Mouse (Mus musculus) cerebellum, adult 8-10 months (tissue): ENCODE results near the gene Garnl3.
"Not testable (repeated sequence)": the region's sequence is repeated elsewhere in the genome, so short reads cannot be mapped to it uniquely, and the experiment has no call there.

Experiments used
- DNase-seq: peaks from one replicate; pipeline ENCODE4 v3.0.0; 2022

Garnl3 gene

DNA sequence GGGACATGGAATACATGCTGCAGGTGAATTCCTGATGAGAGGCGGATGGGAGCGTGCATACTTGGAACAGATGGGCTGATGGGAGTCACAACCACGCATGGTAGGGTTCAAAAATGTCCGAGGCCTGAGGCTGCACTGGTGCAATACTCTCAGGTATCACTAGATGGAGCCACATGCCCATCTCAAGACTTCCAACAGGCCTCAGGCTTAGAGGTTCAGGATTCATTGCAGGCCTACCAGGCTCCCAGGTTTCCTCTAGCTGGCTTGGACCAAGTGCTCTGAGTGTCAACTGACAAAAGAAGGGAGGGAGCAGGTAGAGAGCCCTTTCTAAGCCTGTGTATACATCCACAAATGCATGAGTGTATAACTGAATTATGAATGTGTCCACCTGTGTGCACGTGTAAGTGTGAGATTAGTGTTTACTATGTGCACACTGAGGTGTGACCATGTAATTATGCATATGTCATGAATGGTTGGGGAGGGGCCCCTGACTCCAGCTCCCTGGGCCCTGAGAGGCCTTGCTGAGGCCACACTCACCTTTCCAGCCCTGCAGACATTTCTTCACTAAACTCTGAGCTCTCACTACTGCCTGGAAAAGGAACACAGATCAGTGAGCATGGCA, 23.4 kb upstream of the Garnl3 start:
- peak; percentile 85 for DNase-seq

DNA sequence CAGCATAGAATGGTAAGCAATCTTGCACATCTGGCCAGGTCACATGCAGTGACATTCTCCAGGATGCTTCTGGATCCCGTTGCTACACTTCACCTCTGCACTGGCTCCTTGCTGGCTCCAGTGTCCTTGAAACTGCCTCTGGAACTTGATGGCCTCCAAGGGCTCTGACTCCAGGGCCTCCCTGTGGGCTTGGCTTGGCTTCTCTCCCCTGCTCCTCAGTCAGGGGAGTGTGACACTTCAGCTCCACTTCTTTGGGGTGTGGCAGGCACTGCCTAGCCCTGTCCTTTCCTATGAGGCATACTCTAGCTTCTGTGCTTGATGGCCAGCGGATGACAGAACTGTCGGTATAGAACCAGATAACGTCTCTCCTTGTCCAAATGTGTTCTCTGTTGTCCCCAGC, 15.5 kb upstream of the Garnl3 start:
- no peak for DNase-seq

DNA sequence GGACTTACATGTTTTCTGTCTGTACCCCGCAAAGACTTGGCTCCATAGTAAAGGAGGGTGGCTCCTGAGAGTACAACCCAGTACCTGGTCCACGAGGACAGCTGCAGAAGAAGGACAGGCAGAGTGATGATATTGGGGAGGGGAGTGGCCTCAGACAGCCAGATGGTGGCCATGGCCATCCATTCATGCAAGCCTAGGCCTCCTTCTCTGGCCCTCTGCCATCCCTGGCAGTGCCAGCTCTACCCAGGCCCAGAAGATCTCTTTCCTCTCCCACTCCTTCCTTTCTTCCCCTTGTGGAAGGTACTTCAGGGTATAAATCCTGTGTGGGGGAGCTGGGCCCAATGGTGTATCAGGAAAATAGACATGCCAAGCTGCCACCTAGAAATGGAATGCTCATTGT, 11.8 kb upstream of the Garnl3 start:
- DNase-seq, result no peak

DNA sequence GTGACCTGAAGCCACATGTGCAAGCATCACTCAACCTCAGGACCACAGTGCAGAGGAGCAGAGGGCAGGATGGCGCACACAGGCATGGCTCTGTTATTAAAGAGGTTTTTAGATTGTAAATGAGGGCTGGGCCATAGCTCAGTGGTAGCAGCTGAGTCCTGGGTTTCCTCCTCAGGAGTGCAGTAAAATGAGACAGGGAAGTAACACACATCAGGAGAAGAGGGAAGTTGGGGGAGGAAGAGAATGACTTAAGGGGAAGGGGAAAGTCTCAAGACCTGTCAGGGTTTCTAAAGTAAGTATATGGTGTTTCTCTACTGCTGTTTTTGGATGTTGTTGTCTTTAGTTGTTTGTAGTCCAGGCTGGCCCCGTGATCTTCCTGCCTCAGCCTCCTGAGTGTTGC, 7.0 kb upstream of the Garnl3 start:
- no peak for DNase-seq

DNA sequence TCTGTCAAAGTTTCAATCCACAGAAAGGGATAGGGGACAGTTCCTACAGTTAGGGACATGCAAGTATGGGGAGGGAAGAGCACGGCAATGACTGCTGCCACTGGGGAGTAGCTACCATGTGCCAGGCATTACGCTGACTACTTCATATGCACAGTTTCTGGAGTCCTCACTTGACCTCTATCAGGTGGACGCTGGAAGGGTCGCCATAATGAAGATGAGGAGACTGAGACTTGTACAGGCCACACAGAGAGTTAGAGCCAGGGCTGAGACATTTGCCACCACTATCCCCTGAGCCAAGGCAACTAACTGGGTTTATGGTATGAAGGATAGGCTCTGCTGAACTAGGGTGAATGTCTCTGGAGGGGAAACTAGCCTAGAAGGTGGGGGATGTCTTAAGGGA, 6.3 kb upstream of the Garnl3 start:
- DNase-seq, result no peak

DNA sequence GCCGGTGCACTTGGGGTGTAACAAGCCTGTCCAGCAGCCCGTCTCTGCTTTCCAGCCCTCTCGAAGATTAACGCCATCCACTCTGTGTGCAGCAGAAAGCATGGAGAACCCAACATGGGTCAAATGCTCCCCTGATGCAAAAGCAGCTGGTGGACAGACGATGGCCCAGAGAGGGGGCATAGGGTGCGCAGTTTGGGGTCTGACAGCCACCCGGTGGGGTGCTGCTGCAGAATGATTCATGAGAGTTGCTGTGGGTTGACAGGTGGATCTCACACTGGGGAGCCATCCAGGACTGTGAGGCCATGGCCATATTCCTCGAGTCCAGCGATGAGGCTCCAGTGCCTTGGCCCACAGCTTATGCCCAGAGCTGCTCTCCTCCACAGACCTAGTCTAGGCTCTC, 5.8 kb upstream of the Garnl3 start:
- DNase-seq, result peak; percentile 77

DNA sequence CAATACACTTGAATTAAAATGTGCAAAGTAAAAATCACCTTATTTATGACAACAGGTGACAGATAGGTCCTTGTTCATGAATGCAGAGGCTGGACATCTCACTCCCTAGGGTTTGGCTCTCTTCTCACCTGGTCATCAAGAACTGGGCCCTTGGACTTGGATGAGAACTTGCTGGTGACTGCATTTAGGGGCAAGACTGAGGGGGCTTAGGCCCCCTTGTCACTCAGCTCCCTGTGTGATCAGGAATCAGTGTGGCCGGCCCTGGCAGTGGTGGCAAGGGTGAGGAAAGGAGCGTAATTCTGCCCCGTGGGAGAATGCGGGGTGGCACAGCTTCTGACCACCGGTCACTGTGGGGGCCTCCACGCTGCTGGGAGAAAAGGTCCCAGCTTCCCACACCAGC, 4.9 kb upstream of the Garnl3 start:
- DNase-seq, result no peak

DNA sequence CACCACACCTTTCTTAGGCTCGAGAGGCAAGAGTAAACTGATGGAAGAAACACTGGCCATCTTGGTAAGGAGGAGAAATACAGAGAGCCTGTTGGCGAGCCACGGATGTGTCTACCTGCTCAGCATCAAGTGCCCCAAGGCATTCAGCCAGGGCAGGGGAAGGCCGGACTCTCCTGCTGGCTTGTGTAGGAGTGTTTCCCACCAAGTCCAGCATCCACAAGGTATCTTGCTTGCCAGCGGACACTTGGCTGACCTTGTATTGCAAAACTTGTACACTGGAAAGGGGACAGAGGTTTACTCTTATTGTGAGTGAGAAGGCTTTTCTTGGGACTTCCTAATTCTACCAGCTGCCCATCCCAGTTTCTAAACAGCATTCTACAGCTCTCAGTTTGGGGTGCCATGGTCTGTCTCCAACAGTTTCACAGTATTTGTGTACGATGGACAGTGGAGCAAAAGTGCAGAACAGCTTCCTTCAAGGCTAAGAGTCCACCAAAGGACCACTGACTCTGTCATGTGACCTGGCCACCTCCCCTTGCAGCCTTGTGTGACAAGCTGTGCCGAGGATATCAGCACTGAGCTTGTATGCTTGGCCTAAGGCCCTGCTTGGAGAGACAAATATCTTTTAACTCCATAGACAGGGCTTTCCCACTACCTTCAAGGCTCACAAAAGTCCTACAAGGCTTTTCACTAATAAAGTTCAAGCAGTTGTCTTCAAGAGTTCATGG, 3.5 kb upstream of the Garnl3 start:
- no peak for DNase-seq

DNA sequence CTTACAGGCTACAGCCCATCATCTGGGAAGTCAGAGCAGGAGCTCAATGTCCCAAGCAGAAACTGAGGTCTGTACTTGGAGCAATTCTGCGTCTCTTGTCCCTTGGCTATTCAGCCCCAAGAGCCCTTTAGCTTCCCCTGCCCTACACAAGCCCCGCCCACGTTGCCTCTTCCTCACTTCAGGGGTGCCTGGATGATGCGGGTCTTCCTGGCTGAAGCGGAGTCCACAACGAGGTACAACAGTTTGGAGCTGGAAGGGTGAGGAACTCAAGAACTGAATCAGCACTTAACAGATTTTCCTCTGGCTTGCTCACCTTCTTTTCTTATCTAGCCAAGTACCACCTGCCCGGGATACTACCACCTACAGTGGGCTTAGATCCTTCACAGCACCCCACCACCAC, 852 bp upstream of the Garnl3 start:
- DNase-seq, result peak; percentile 41

DNA sequence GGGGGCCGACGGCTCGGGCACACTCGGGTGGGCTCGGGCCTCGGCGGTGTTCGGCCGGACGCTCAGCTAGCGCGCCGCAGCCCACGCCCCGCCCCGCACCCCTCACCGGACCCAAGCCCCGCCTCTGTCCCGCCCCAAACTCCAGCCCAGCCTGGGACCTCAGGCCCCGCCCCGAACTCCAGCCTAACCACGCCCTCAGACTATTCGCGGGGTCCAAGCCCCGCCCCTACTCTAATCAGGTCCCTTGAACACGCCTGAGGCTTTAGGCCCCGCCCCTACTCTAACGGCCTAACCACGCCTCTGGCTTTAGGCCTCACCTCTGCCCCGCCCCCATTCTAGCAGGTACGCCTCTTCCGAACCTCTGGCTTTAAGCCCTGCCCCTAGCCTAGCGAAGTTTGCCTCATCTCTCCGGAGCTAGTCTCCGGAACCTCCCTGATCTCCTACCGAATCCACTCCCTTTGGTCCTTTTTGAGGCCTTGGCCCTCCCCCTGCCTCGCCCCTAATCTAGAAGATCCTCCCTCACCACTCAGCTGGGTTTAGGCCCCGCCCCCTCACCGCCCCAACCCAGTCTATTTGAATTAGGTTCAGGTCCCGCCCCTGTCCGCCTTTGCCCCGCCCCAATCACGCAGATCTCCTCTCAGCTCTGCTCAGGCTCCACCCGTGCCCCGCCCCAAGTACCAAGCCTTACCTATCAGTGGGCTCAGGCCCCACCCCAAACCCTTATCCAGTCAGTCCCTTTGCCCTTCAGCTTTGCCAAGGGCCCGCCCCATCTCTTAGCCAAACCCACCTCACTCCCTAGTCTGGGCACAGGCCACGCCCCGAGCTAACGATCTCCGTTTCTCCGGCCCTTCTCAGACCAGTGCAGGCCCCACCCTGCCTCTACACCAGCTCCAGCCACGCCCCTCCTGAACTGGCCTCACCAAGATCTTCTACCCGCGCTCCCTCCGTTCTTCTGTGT, 649 bp downstream of the Garnl3 start:
- DNase-seq, result peak; percentile 96

DNA sequence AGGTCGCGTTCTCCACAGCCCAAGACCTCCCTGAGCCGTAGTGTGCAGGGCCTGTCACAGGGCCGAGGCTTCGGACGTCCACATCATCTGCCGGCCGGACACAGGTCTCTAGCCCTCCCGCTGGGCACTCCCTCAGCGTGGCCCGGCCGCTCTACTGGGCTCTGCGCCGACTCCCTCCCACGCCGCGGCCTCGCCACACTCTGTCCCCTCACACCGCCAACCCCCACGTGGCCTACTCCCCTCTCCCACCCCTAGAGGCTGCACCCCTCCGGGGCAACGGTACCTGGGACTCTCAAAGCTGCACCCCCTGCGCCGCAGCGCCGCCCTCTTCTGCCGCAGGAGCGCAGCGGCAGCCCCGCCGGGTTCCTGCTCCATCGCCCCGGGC, 1.3 kb downstream of the Garnl3 start:
- DNase-seq, result peak; percentile 75

DNA sequence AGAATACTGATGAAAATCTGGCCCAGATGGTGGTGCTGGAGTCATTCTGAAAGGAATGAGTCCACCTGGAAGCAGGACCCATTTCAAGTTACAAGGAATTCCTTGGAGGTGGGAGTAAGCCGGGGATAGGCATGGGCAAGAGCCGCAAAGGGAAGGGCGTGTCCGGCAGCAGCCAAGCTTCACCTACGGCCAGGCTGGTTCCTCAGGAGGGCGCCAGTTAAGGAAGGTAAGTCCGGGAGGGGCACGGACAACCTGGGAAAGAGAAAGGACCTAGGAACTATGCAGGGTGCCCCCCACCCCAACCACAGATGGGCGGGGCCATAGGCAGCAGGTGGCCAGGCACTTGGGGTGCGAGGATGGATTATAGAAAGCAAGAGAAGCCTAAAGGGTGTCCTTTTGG, 1.8 kb downstream of the Garnl3 start:
- DNase-seq, result peak; percentile 54

DNA sequence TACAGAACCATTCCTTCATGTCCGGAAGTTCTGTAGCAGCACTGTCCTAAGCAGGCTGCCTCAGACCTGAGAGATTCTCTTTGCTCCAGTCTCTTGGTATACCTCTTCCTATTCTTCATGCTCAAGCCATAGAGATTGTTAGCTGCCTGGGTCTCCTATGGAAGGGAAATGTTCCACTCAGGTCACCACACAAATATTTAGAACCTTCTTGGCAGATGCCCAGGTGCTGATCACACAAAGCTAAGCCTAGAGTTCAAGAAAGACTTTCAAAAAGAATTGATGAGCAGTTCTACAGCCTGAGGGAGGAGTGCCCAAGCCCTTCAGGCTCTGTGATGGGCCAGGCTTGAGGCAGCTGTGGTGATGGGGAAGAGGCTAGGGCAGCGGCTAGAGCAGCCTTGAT, 2.4 kb downstream of the Garnl3 start:
- DNase-seq, result peak; percentile 33

DNA sequence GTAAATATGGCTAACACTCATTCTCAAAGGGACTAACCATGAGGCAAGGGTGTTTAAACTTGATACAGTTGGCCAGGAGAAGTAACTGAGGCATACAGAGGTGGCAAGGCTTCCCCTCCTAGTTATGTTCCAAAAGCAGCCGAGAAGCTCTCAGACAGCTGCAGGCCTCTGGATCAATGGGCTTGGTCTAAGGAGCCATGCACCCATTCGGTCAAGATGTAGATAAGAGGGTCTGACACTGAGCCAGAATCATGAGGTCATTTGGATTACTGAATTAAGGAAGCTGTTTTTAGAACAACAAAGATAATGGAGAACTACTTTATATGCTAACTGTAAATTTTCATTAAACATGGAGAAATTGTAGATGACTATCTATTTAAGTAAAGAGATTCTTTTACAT, 4.2 kb downstream of the Garnl3 start:
- no peak for DNase-seq

DNA sequence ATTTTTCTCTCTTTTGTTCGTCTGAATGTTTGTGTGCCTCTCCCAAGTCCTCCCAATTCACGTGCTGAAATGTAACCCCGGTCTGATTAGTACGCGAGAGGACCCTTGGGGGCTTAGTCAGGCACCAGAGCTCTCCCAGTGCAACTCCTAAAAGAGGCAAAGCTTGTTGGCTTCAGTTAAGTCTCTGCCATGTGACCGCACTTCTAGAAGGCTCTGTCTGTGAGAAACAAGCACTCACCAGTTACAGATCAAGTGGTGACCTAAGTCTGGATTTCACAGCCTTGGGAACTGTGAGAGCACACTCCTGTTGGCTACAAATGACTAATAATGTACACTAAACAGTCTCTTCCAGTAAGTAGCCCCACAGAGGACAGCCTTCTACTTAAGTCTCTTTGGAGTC, 8.6 kb downstream of the Garnl3 start:
- no peak for DNase-seq

DNA sequence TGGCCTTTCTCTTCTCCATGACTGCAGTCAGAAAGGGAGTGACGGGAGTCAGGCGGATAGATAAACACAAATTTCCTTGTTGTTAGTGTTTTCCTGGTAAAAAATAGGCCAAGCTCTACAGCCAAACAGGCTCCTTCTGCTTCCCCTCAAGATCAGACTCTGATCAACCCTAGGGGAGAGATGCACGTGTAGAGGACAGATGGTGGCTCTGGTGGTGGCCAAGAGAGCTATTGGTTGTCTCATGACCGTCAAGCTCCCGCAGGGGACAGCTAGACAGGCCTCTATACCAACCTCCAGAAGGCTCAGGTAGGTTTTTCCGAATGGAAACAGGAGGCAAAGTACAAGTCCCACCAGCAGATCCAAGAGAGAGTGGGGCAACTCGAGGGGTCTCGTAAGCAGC, 30.9 kb downstream of the Garnl3 start:
- peak; percentile 71 for DNase-seq

DNA sequence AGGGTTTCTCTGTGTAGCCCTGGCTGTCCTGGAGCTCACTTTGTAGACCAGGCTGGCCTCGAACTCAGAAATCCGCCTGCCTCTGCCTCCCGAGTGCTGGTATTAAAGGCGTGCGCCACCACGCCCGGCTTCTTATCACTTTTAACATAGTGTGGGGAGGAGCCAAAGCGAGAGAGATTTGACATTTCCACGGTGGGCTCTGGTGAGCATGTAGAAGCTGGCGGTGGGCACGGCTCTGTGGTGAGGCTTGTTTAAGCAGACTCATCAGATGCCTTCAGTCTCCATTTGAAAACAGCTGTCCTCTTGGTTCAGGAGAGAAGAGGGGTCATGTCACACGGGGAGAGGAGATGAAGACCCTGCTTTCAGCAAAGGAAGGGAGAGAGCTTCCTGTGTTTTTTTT, 34.1 kb downstream of the Garnl3 start:
- not testable (repeated sequence) for DNase-seq

DNA sequence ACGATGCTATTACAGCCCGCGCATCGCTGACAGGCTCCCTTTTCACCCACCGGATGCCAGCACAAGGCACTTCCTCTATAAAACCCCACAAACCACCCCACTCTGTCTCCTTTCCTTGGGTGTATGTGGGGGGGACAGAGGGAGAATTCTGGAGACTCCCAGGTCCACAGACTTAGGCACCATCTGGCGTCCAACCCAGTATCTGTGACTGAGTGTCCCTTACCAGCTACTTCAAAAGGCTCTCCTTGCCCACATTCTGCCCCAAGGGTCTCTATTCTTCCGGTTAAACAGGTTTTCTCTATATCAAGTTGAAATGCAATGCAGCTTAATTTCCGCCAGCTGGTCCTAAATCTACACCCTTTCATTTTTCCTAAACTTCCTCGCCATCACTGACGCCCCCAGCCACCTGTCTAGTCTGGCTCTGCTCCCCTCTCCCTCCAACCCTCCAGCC, 36.2 kb downstream of the Garnl3 start:
- DNase-seq, result no peak

DNA sequence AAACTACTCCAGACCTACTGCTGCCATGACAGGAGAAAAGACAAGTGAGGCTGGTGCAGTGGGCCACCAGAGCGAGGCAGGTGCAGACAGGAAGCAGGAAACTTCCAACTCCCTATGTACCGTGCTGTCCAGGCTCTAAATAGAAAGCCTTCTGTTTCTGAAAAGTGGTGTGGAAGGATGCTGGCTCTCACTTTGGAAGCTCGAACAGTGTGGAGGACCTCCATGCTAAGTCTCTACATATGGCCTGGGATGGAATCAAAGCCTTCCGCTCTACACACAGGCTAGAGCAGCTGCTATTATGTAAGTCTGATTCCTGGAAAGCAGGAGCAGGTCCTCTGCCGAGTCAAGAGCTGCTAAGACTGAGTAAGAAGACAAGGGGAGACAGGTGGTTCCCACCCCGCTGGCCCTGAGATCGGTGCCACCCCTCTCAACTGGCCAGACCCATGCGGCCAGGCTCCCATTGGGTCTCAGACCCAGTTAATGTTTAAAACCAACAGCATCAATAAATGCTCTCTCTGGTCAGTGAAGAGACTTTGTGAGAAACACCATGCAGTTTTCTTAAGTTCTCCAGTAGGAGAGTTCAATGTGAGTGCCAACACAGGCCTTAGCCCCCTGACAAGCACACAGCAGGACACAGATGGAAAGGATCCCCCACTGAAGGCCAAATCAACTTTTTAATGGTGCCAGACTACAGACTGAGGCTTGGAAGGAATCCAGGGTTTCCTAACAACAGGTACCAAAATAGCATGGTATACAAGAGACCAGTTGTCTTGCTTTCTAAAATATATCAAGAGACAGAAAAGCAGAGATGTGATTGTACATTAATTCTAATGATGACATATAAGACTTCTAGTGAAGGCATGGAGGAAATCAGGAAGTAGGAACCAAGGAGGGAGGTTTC, 40.6 kb downstream of the Garnl3 start:
- no peak for DNase-seq

DNA sequence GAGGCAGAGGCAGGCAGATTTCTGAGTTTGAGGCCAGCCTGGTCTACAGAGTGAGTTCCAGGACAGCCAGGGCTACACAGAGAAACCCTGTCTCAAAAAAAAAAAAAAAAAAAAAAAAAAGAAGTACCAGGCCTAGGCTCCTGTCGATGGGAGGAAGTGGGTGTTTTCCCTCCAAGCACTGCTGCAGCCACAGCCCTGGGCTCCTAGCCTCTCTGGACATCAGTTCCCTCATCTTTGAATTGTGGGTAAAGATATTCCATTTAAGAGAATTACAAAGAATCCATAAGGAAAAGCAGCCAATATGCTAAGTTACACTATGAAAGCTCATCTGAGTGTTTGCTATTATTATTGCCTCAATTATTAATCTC, 41.4 kb downstream of the Garnl3 start:
- not testable (repeated sequence) for DNase-seq

DNA sequence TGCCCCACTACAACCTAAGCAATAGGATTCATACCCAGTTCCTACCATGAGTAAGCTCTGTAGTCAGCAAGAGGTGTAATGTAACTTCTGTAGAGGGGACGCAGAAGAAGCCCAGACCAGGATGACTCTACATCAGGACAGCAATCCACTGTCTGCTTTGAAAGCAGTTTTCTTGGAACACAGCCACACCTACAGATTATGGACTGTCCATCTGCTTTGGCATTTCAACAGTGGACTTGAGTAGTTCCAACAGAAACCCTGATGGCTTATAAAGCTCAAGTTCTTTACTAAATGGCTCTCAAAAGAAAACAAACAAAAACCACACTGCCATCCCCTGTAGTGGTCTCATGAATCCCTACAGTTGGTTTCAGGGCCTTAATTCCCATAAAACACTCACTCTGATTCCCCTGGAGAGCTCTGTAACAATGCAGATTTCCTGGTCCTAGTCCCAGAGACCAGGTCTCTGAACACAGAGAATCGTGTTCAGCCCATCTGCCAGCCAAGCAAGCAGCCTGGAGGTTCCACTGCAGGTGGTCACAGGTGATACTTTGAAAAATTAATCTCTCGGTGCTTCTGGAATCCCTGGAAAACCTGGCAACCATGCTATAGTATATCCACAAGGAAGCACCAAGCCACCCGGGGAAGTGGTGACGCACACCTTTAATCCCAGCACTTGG, 42.0 kb downstream of the Garnl3 start:
- peak; percentile 65 for DNase-seq
